Mouse (Mus musculus): Measurements from ENCODE around the gene Slc48a1. TPM values are rescaled to one million over a fixed set of nuclear protein-coding genes. Genes with fewer than 3 reads are reported as not detected.

Gene Slc48a1
- polyA plus RNA-seq, 1 experiment, result 52.7 TPM

- Histone ChIP-seq H3K4me3 (peak overlapping the region; percentile 16), H3K79me2 (ENCODE audit: control insufficient read depth, insufficient read depth) (no peaks in the 10 kb centered on the region), H3K4me2 (ENCODE audit: low read depth) (peak overlapping the region; percentile 86), H3ac (ENCODE audit: control insufficient read depth, insufficient read length) (no peak overlapping the region), H3K27me3 (ENCODE audit: control insufficient read depth, insufficient read depth, insufficient read length) (peaks cover 31% of the 10 kb centered on the region), H3K36me3 (ENCODE audit: control insufficient read depth, insufficient read depth) (no peaks in the 10 kb centered on the region)
- TF ChIP-seq SRF (IDR thresholded peaks at IDR 0.05; ENCODE audit: control insufficient read depth, insufficient read length, low read depth) (no peak), CEBPB (IDR thresholded peaks at IDR 0.05; ENCODE audit: insufficient read depth, poor library complexity, severe bottlenecking) (no peak), MAX (IDR thresholded peaks at IDR 0.05; ENCODE audit: low read depth) (no peak), TCF3 (IDR thresholded peaks at IDR 0.05; ENCODE audit: insufficient read length, low read depth) (no peak), MYOD1 (IDR thresholded peaks at IDR 0.05; ENCODE audit: control insufficient read depth in 1 of 3, insufficient read length in 2 of 3, low read depth in 2 of 3) (no peak), TCF12 (IDR thresholded peaks at IDR 0.05; ENCODE audit: insufficient read depth, poor library complexity, severe bottlenecking) (no peak), POLR2A (IDR thresholded peaks at IDR 0.05; ENCODE audit: insufficient read length, low read depth) (no peak), USF1 (IDR thresholded peaks at IDR 0.05; ENCODE audit: low read depth) (no peak), MYOG (IDR thresholded peaks at IDR 0.05; ENCODE audit: control insufficient read depth in 1 of 3, insufficient read depth in 1 of 3, insufficient read length in 2 of 3, low read depth in 2 of 3) (no peak), POLR2AphosphoS2 (IDR thresholded peaks at IDR 0.05; ENCODE audit: insufficient read length, low read depth) (no peak)
Measured at GRCm38 (mm10) chr15:97766594-97767279, 11.6 kb upstream of the Slc48a1 start.

DNA sequence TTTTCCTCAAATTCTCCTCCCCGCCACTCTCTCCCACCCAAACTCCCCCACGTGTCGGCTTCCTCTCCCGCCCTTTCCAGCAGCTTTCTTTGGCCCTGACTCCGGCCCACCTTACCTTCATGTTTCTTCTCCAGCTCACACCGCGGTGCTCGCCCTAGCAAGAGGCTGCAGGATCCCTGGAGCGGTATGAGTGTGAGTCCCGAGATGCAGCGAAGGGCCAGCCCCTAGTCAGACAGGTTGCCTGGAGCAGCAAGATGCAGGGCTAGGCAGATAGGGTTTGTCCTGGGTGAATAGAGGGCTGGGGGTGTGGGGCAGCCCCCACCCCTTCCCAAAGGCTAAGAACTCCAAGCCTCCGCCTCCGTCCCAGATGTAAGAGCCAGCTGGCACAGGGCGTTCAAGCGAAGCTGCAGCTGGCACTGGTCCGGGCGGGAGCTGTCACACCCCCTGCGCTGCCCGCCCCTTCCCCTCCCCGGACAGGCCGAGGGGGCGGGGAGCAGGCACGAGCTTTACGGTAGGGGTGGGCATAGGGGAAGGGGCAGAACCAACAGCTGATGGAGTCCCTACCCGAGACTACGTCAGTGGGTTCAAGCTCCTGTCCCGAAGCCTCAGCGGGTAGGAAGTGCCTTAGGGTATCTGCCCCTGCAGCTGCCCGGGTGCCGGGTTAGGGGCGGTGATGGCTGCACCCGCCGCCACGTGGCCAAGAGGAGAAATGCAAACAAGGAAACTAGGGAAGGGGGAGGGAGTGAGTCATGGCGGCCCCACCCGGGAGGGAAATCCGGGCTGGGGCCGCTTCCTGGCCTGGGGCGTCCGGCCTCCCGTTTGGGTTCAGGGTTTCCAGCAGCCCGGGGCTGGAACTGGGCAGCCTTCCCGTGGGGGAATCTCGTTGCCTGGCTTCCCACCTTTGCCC, 10.8 kb upstream of the Slc48a1 start, which contains the start of gene Rapgef3:
TSS of gene Rapgef3 (minus strand) at position 693 of the 907 bp plus-strand sequence.
- TF ChIP-seq REST (IDR thresholded peaks at IDR 0.05; ENCODE audit: insufficient read depth, insufficient read length) (no peak), MYOD1 (IDR thresholded peaks at IDR 0.05; ENCODE audit: control insufficient read depth in 1 of 3, insufficient read length in 2 of 3, low read depth in 2 of 3) (peak in 1 of 3 experiments; percentile 30), MYOG (IDR thresholded peaks at IDR 0.05; ENCODE audit: control insufficient read depth in 1 of 3, insufficient read depth in 1 of 3, insufficient read length in 2 of 3, low read depth in 2 of 3) (peak in 1 of 3 experiments; percentile 21), USF1 (IDR thresholded peaks at IDR 0.05; ENCODE audit: low read depth) (peak; percentile 59)
- Histone ChIP-seq H3K36me3 (ENCODE audit: control insufficient read depth, insufficient read depth) (no peaks in the 10 kb centered on the region), H3ac (ENCODE audit: control insufficient read depth, insufficient read length) (no peak within 1 kb of the TSS), H3K4me2 (ENCODE audit: low read depth) (peak within 1 kb of the TSS; percentile 86), H3K27me3 (ENCODE audit: control insufficient read depth, insufficient read depth, insufficient read length) (peaks cover 31% of the 10 kb centered on the region), H3K4me3 (peak within 1 kb of the TSS; percentile 16), H3K79me2 (ENCODE audit: control insufficient read depth, insufficient read depth) (no peaks in the 10 kb centered on the region)

- Histone ChIP-seq H3K27me3 (ENCODE audit: control insufficient read depth, insufficient read depth, insufficient read length) (peaks cover 31% of the 10 kb centered on the region), H3K79me2 (ENCODE audit: control insufficient read depth, insufficient read depth) (no peaks in the 10 kb centered on the region), H3K4me3 (peak overlapping the region; percentile 16), H3K36me3 (ENCODE audit: control insufficient read depth, insufficient read depth) (no peaks in the 10 kb centered on the region), H3K4me2 (ENCODE audit: low read depth) (peak overlapping the region; percentile 86), H3ac (ENCODE audit: control insufficient read depth, insufficient read length) (no peak overlapping the region)
- TF ChIP-seq SRF (IDR thresholded peaks at IDR 0.05; ENCODE audit: control insufficient read depth, insufficient read length, low read depth) (no peak), E2F4 (IDR thresholded peaks at IDR 0.05; ENCODE audit: insufficient read depth) (no peak), TCF3 (IDR thresholded peaks at IDR 0.05; ENCODE audit: insufficient read length, low read depth) (no peak), MYOD1 (IDR thresholded peaks at IDR 0.05; ENCODE audit: control insufficient read depth in 1 of 3, insufficient read length in 2 of 3, low read depth in 2 of 3) (no peak), MYOG (IDR thresholded peaks at IDR 0.05; ENCODE audit: control insufficient read depth in 1 of 3, insufficient read depth in 1 of 3, insufficient read length in 2 of 3, low read depth in 2 of 3) (no peak), MAX (IDR thresholded peaks at IDR 0.05; ENCODE audit: low read depth) (no peak), USF1 (IDR thresholded peaks at IDR 0.05; ENCODE audit: low read depth) (no peak), POLR2A (IDR thresholded peaks at IDR 0.05; ENCODE audit: insufficient read length, low read depth) (no peak)
Measured at GRCm38 (mm10) chr15:97768192-97768591, 10.1 kb upstream of the Slc48a1 start.

- Histone ChIP-seq H3ac (ENCODE audit: control insufficient read depth, insufficient read length) (no peak overlapping the region), H3K79me2 (ENCODE audit: control insufficient read depth, insufficient read depth) (no peaks in the 10 kb centered on the region), H3K4me2 (ENCODE audit: low read depth) (no peak overlapping the region), H3K27me3 (ENCODE audit: control insufficient read depth, insufficient read depth, insufficient read length) (peaks cover 23% of the 10 kb centered on the region), H3K4me3 (no peak overlapping the region), H3K36me3 (ENCODE audit: control insufficient read depth, insufficient read depth) (no peaks in the 10 kb centered on the region)
- no peak for TF ChIP-seq POLR2A (IDR thresholded peaks at IDR 0.05; ENCODE audit: insufficient read length, low read depth)
- no peak for TF ChIP-seq MYOG (IDR thresholded peaks at IDR 0.05; ENCODE audit: control insufficient read depth in 1 of 3, insufficient read depth in 1 of 3, insufficient read length in 2 of 3, low read depth in 2 of 3)
- TF ChIP-seq CEBPB (IDR thresholded peaks at IDR 0.05; ENCODE audit: insufficient read depth, poor library complexity, severe bottlenecking), result no peak
- no peak for TF ChIP-seq POLR2AphosphoS2 (IDR thresholded peaks at IDR 0.05; ENCODE audit: insufficient read length, low read depth)
- no peak for TF ChIP-seq USF1 (IDR thresholded peaks at IDR 0.05; ENCODE audit: low read depth)
- no peak for TF ChIP-seq TCF12 (IDR thresholded peaks at IDR 0.05; ENCODE audit: insufficient read depth, poor library complexity, severe bottlenecking)
- no peak for TF ChIP-seq MAX (IDR thresholded peaks at IDR 0.05; ENCODE audit: low read depth)
Measured at GRCm38 (mm10) chr15:97770280-97770679, 8.0 kb upstream of the Slc48a1 start.

Data from myocyte (in vitro differentiated cells).